Mouse (Mus musculus) neural tube, embryonic 14.5 days (tissue): ENCODE results near the gene Kyat1. TPM values are rescaled to one million over a fixed set of nuclear protein-coding genes. Genes with fewer than 3 reads are reported as not detected.

ENCODE experiments used
- ATAC-seq: fragments of 200-750 bp; cut with Nextera tagmentation; 2 replicates; pipeline ENCODE4 v1.8.0; 2017; ENCODE audit warnings: low read depth, mild to moderate bottlenecking, moderate TSS enrichment, moderate library complexity
- H3K27ac ChIP-seq: fragments of 300-500 bp; sonication (generic); 2 replicates; pipeline ENCODE4 v1.5.1; 2014; ENCODE audit warnings: low read depth, mild to moderate bottlenecking, control low read depth, low read length, moderate library complexity, mixed read lengths
- H3K27me3 ChIP-seq: fragments of 300-500 bp; sonication (generic); 2 replicates; pipeline ENCODE4 v1.6.1; 2014; ENCODE audit warnings: low read length; ENCODE audit not compliant: control insufficient read depth, insufficient read depth
- H3K36me3 ChIP-seq: fragments of 300-500 bp; sonication (generic); 2 replicates; pipeline ENCODE4 v1.6.1; 2014; ENCODE audit warnings: low read length, mixed read lengths; ENCODE audit not compliant: control insufficient read depth, insufficient read depth
- H3K4me1 ChIP-seq: fragments of 300-500 bp; sonication (generic); 2 replicates; pipeline ENCODE4 v1.6.1; 2014; ENCODE audit warnings: low read length; ENCODE audit not compliant: control insufficient read depth, insufficient read depth
- H3K4me2 ChIP-seq: fragments of 300-500 bp; sonication (generic); 2 replicates; pipeline ENCODE4 v1.6.1; 2014; ENCODE audit warnings: mild to moderate bottlenecking, low read depth, low read length, control low read depth
- H3K4me3 ChIP-seq: fragments of 300-500 bp; sonication (generic); 2 replicates; pipeline ENCODE4 v1.5.1; 2014; ENCODE audit warnings: low read depth, low read length, control low read depth, mixed read lengths
- H3K9ac ChIP-seq: fragments of 300-500 bp; sonication (generic); replicated peaks from 2 replicates; pipeline ENCODE4 v1.6.1; 2014; ENCODE audit warnings: low read depth, mild to moderate bottlenecking, control low read depth, low read length, mixed read lengths
- H3K9me3 ChIP-seq: fragments of 300-500 bp; sonication (generic); 2 replicates; pipeline ENCODE4 v1.6.1; 2016; ENCODE audit warnings: low read length; ENCODE audit not compliant: control insufficient read depth
- WGBS: fragments of 180-500 bp; shearing (Covaris S2); extraction: QIAGEN DNeasy Blood & Tissue Kit; methylation state at CpG from one replicate; pipeline ENCODE4 v1.1.7; 2014; 5-methylcytosine and 5-hydroxymethylcytosine counted together
- polyA plus RNA-seq: library from polyadenylated mRNA; unstranded; fragments of >200 nt; fragmentation: Nextera tagmentation; extraction: Ambion mirVana; gene quantifications from 2 replicates; pipeline ENCODE4 v1.2.1, GENCODE M21; 2014

Gene Kyat1
- polyA plus RNA-seq, 1 experiment from 2014 or later, result 19.5 TPM

GRCm38 (mm10) chr2:30207401-30207800, 1.8 kb upstream of the Kyat1 start:
- peaks cover 12% of the 10 kb centered on the region for H3K4me1 ChIP-seq
- no peak overlapping the region for H3K4me3 ChIP-seq
- WGBS, result 81% methylated on average over 4 of the region's 4 CpGs
- no peaks in the 10 kb centered on the region for H3K9me3 ChIP-seq
- no peaks in the 10 kb centered on the region for H3K27me3 ChIP-seq
- H3K9ac ChIP-seq, result no peak overlapping the region
- no peak overlapping the region for H3K27ac ChIP-seq
- H3K36me3 ChIP-seq, result no peaks in the 10 kb centered on the region
- no peak for ATAC-seq
- H3K4me2 ChIP-seq, result no peak overlapping the region

- Histone ChIP-seq H3K4me2 (peak overlapping the region; percentile 63), H3K9ac (peak overlapping the region; percentile 58), H3K9me3 (no peaks in the 10 kb centered on the region), H3K27me3 (no peaks in the 10 kb centered on the region), H3K27ac (peak overlapping the region; percentile 76), H3K4me3 (peak overlapping the region; percentile 58), H3K36me3 (no peaks in the 10 kb centered on the region), H3K4me1 (peaks cover 12% of the 10 kb centered on the region)
- WGBS, result under 1% methylated on average over 13 of the region's 13 CpGs
- ATAC-seq, result peak; percentile 58
These were observed 405 bp downstream of the Kyat1 start for GRCm38 (mm10) chr2:30205255-30205628.

- peaks cover 12% of the 10 kb centered on the region for H3K4me1 ChIP-seq
- H3K27ac ChIP-seq, result no peak overlapping the region
- no peak overlapping the region for H3K4me2 ChIP-seq
- H3K27me3 ChIP-seq, result no peaks in the 10 kb centered on the region
- 79% methylated on average over 7 of the region's 7 CpGs for WGBS
- no peaks in the 10 kb centered on the region for H3K36me3 ChIP-seq
- H3K4me3 ChIP-seq, result no peak overlapping the region
- no peak for ATAC-seq
- no peaks in the 10 kb centered on the region for H3K9me3 ChIP-seq
- no peak overlapping the region for H3K9ac ChIP-seq
These were observed 2.2 kb downstream of the Kyat1 start for GRCm38 (mm10) chr2:30203439-30203838.

GRCm38 (mm10) chr2:30200388-30200925, 5.2 kb downstream of the Kyat1 start:
- H3K27me3 ChIP-seq, result no peaks in the 10 kb centered on the region
- WGBS, result 83% methylated on average over 5 of the region's 5 CpGs
- H3K4me3 ChIP-seq, result no peak overlapping the region
- ATAC-seq, result no peak
- H3K27ac ChIP-seq, result no peak overlapping the region
- no peaks in the 10 kb centered on the region for H3K36me3 ChIP-seq
- no peak overlapping the region for H3K9ac ChIP-seq
- peaks cover 5% of the 10 kb centered on the region; the same call in 1 of the 2 replicates for H3K4me1 ChIP-seq
- H3K4me2 ChIP-seq, result no peak overlapping the region
- H3K9me3 ChIP-seq, result no peaks in the 10 kb centered on the region

GRCm38 (mm10) chr2:30199984-30200383, 5.7 kb downstream of the Kyat1 start:
- Histone ChIP-seq H3K4me3 (no peak overlapping the region), H3K4me1 (peaks cover 5% of the 10 kb centered on the region; the same call in 1 of the 2 replicates), H3K27me3 (no peaks in the 10 kb centered on the region), H3K36me3 (no peaks in the 10 kb centered on the region), H3K9ac (no peak overlapping the region), H3K9me3 (no peaks in the 10 kb centered on the region), H3K4me2 (no peak overlapping the region), H3K27ac (no peak overlapping the region)
- 64% methylated on average over 1 of the region's 1 CpGs for WGBS
- no peak for ATAC-seq

GRCm38 (mm10) chr2:30198021-30198420, 7.6 kb downstream of the Kyat1 start:
- H3K4me2 ChIP-seq, result no peak overlapping the region
- no peaks in the 10 kb centered on the region for H3K27me3 ChIP-seq
- 72% methylated on average over 4 of the region's 4 CpGs for WGBS
- H3K36me3 ChIP-seq, result no peaks in the 10 kb centered on the region
- no peaks in the 10 kb centered on the region for H3K9me3 ChIP-seq
- no peak overlapping the region for H3K9ac ChIP-seq
- no peak for ATAC-seq
- H3K27ac ChIP-seq, result no peak overlapping the region
- no peak overlapping the region for H3K4me3 ChIP-seq
- no peaks in the 10 kb centered on the region for H3K4me1 ChIP-seq

GRCm38 (mm10) chr2:30194656-30195055, 11.0 kb downstream of the Kyat1 start:
- H3K36me3 ChIP-seq, result no peaks in the 10 kb centered on the region
- no peaks in the 10 kb centered on the region for H3K27me3 ChIP-seq
- ATAC-seq, result no peak
- no peaks in the 10 kb centered on the region for H3K4me1 ChIP-seq
- WGBS, result 89% methylated on average over 3 of the region's 3 CpGs
- no peak overlapping the region for H3K9ac ChIP-seq
- H3K9me3 ChIP-seq, result no peaks in the 10 kb centered on the region
- H3K4me2 ChIP-seq, result no peak overlapping the region
- H3K27ac ChIP-seq, result no peak overlapping the region
- H3K4me3 ChIP-seq, result no peak overlapping the region

GRCm38 (mm10) chr2:30191790-30192580, 13.7 kb downstream of the Kyat1 start:
- Histone ChIP-seq H3K4me2 (no peak overlapping the region), H3K27me3 (no peaks in the 10 kb centered on the region), H3K9ac (no peak overlapping the region), H3K36me3 (no peaks in the 10 kb centered on the region), H3K4me1 (no peaks in the 10 kb centered on the region), H3K27ac (no peak overlapping the region), H3K4me3 (no peak overlapping the region), H3K9me3 (no peaks in the 10 kb centered on the region)
- ATAC-seq, result no peak
- 90% methylated on average over 12 of the region's 12 CpGs for WGBS

GRCm38 (mm10) chr2:30185681-30186080, 20.0 kb downstream of the Kyat1 start:
- WGBS, result 86% methylated on average over 3 of the region's 3 CpGs
- Histone ChIP-seq H3K4me3 (no peak overlapping the region), H3K4me1 (no peaks in the 10 kb centered on the region), H3K4me2 (no peak overlapping the region), H3K9ac (no peak overlapping the region), H3K9me3 (no peaks in the 10 kb centered on the region), H3K27me3 (no peaks in the 10 kb centered on the region), H3K36me3 (no peaks in the 10 kb centered on the region), H3K27ac (no peak overlapping the region)
- no peak for ATAC-seq
